Mouse (Mus musculus) testis, adult 2 months (tissue): ENCODE data around the gene Syt9. TPM values are rescaled to one million over a fixed set of nuclear protein-coding genes. Genes with fewer than 3 reads are reported as not detected.

Experiments
- H3K27ac ChIP-seq: fragments of 200-500 bp; 2 replicates; pipeline ENCODE4 v1.5.1; 2012; ENCODE audit warnings: low read depth, low read length; ENCODE audit not compliant: control insufficient read depth, insufficient read depth
- H3K27me3 ChIP-seq: fragments of 200-500 bp; 2 replicates; pipeline ENCODE4 v1.6.1; 2012; ENCODE audit warnings: mild to moderate bottlenecking, low read length, moderate library complexity; ENCODE audit not compliant: control insufficient read depth, insufficient read depth
- H3K36me3 ChIP-seq: fragments of 200-500 bp; 2 replicates; pipeline ENCODE4 v1.6.1; 2012; ENCODE audit warnings: mild to moderate bottlenecking, low read length; ENCODE audit not compliant: control insufficient read depth, insufficient read depth
- H3K4me1 ChIP-seq: fragments of 200-500 bp; 2 replicates; pipeline ENCODE4 v1.6.1; 2012; ENCODE audit warnings: low read length; ENCODE audit not compliant: control insufficient read depth, insufficient read depth
- H3K4me3 ChIP-seq: fragments of 200-500 bp; 2 replicates; pipeline ENCODE4 v1.5.1; 2012; ENCODE audit warnings: low read depth, mild to moderate bottlenecking, low read length, moderate library complexity, mixed read lengths; ENCODE audit not compliant: control insufficient read depth
- CTCF ChIP-seq: fragments of 200-500 bp; IDR thresholded peaks from 2 replicates; pipeline ENCODE4 v1.5.1; 2012; ENCODE audit warnings: low read depth, mild to moderate bottlenecking, inconsistent platforms, low read length, moderate library complexity; ENCODE audit not compliant: control insufficient read depth, insufficient read depth, insufficient replicate concordance
- POLR2A ChIP-seq: fragments of 200-500 bp; IDR thresholded peaks from 2 replicates; pipeline ENCODE4 v1.6.1; 2012; ENCODE audit warnings: low read depth, mild to moderate bottlenecking, inconsistent platforms, low read length, moderate library complexity; ENCODE audit not compliant: control insufficient read depth
- polyA plus RNA-seq: library from polyadenylated mRNA; depleted of rRNA; stranded (reverse); fragments of >200 nt; gene quantifications from 2 replicates; pipeline ENCODE4 v1.2.3, GENCODE M21; 2012

Syt9 gene
- polyA plus RNA-seq, 1 experiment: 2.0 TPM

DNA sequence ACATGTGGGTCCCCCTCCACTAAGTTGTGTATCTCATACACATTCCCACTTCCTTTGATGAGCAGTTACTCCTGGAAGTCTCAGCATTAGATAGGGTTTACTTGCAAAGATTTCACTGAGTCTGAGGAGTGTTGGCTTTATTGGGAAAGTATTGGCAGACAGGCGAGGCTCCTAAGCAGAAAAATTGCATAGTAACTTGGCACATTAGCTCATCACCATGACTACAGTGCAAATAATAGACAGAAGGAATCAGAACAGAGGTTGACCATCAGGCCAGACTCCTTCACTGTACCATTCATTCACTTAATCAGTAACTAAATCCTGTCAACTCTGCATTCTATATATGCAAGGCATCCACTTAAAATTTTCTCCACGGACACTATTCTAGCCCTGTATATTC, 190.1 kb downstream of the Syt9 start:
- H3K4me3 ChIP-seq: no peak overlapping the region
- no peak overlapping the region for H3K27ac ChIP-seq
- H3K36me3 ChIP-seq: no peaks in the 10 kb centered on the region
- H3K27me3 ChIP-seq: no peaks in the 10 kb centered on the region
- TF ChIP-seq CTCF (no peak), POLR2A (no peak)
- H3K4me1 ChIP-seq: no peaks in the 10 kb centered on the region

- TF ChIP-seq POLR2A (no peak), CTCF (no peak)
Observed at GRCm38 (mm10) chr7:107561584-107561983, 191.1 kb downstream of the Syt9 start.

DNA sequence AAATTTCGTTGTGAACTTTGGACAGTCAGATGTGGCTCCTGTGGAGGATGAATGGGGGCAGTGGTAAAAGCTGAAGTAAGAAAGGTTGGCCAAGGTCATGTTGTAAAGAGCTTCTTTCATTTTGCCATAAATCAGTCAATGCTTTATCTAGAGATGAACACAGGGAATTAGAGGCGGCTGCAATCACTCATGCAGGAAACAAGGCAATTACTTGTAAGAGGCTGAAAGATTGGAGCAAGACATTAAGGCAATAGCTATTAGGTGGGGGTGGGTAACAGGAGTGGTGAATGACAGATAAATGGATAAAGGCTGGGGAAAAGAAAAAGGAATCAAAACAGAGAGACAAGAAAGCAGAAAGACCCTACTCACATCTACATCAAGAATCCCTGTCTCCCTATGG, 193.2 kb downstream of the Syt9 start:
- no peak overlapping the region for H3K4me3 ChIP-seq
- TF ChIP-seq CTCF: no peak
- no peak for TF ChIP-seq POLR2A
- H3K4me1 ChIP-seq: no peaks in the 10 kb centered on the region
- H3K27me3 ChIP-seq: no peaks in the 10 kb centered on the region
- no peaks in the 10 kb centered on the region for H3K36me3 ChIP-seq
- H3K27ac ChIP-seq: no peak overlapping the region

More at GRCm38 (mm10) chr7:107561584-107561983, 191.1 kb downstream of the Syt9 start:
- Histone ChIP-seq H3K4me1 (no peaks in the 10 kb centered on the region), H3K27me3 (no peaks in the 10 kb centered on the region), H3K27ac (no peak overlapping the region), H3K36me3 (no peaks in the 10 kb centered on the region), H3K4me3 (no peak overlapping the region)

DNA sequence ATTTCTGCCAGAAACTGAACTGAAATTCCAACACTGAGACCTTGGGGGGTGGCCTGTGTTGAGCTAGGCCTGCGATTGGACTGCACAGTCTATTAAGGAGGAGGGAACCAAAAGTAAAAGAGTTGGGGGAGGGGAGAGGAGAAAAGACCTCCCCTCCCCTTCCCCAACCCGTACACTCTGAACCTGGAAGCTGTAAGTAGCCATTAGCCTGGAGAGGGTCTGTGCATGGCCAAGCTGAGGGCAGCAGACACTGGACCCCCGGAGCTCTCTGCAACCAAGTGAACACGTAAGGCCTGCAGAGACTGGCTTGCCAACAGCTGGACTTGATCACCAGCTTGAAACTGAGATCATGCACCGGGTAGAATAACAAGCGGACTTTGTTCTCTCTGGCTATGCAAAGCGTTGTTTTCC, 196.7 kb downstream of the Syt9 start, which contains the start of gene Olfml1:
Olfml1 (plus strand) TSS at position 186 of the 411 bp plus-strand sequence.
- H3K4me3 ChIP-seq: peak within 1 kb of the TSS; percentile 23
- H3K27me3 ChIP-seq: no peaks in the 10 kb centered on the region
- H3K27ac ChIP-seq: 0 out of 2 replicates have a peak within 1 kb of the TSS, but pooled peaks have one; percentile 23
- H3K36me3 ChIP-seq: no peaks in the 10 kb centered on the region
- TF ChIP-seq CTCF (no peak), POLR2A (no peak)
- H3K4me1 ChIP-seq: no peaks in the 10 kb centered on the region

GRCm38 (mm10) chr7:107567674-107568073, 197.1 kb downstream of the Syt9 start:
- no peak overlapping the region for H3K27ac ChIP-seq
- no peaks in the 10 kb centered on the region for H3K27me3 ChIP-seq
- H3K36me3 ChIP-seq: no peaks in the 10 kb centered on the region
- TF ChIP-seq POLR2A: no peak
- no peak for TF ChIP-seq CTCF
- no peaks in the 10 kb centered on the region for H3K4me1 ChIP-seq
- peak overlapping the region; percentile 6 for H3K4me3 ChIP-seq

GRCm38 (mm10) chr7:107568971-107569370, 198.4 kb downstream of the Syt9 start:
- TF ChIP-seq POLR2A: no peak
- no peak for TF ChIP-seq CTCF
- no peak overlapping the region for H3K4me3 ChIP-seq
- no peak overlapping the region for H3K27ac ChIP-seq
- H3K4me1 ChIP-seq: no peaks in the 10 kb centered on the region
- no peaks in the 10 kb centered on the region for H3K27me3 ChIP-seq
- H3K36me3 ChIP-seq: no peaks in the 10 kb centered on the region

- H3K27me3 ChIP-seq: no peaks in the 10 kb centered on the region
- no peaks in the 10 kb centered on the region for H3K4me1 ChIP-seq
- no peak overlapping the region for H3K27ac ChIP-seq
- no peaks in the 10 kb centered on the region for H3K36me3 ChIP-seq
- no peak overlapping the region for H3K4me3 ChIP-seq
- TF ChIP-seq CTCF (no peak), POLR2A (no peak)
Observed at GRCm38 (mm10) chr7:107573856-107574255, 203.3 kb downstream of the Syt9 start.

GRCm38 (mm10) chr7:107574276-107574675, 203.7 kb downstream of the Syt9 start:
- no peaks in the 10 kb centered on the region for H3K27me3 ChIP-seq
- no peak overlapping the region for H3K27ac ChIP-seq
- no peak overlapping the region for H3K4me3 ChIP-seq
- no peaks in the 10 kb centered on the region for H3K4me1 ChIP-seq
- no peak for TF ChIP-seq POLR2A
- TF ChIP-seq CTCF: no peak
- no peaks in the 10 kb centered on the region for H3K36me3 ChIP-seq
